Mouse (Mus musculus) right cerebral cortex, postnatal 10 days (tissue): Measurements from ENCODE around the gene Cacna2d1.

ENCODE experiments used
- DNase-seq, 2 experiments: peaks; one replicate each; pipeline ENCODE4 v3.0.0; 2021; ENCODE audit warnings: low spot score in 2 of 2

The Cacna2d1 gene

GRCm38 (mm10) chr5:15934376-15935233 lies at the start of gene Cacna2d1:
TSS of gene Cacna2d1 (plus strand) at chr5:15934691.
- peak; percentile 55 to 64 for DNase-seq

DNA sequence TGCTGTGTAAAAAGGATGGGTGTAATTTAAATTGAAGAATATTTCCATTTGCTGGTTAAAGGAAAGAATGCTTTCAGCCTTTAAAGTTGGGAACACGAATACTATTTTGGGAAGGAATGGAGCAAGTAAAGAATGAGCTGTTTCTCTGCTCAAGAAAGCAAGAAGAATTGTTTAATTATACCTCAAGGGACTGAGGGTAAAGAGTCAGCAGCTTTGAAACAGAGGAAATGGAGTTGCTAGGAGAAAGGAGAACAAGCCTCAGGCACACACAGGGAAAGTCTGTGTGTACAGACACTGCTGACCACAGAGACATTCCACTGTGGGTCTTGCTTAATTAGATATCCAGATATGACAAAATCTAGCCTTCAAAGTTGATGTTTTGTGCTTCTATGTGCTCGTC lies 39.4 kb upstream of the Cacna2d1 start:
- DNase-seq: no peak

GRCm38 (mm10) chr5:15896706-15897105 lies 37.8 kb upstream of the Cacna2d1 start:
- no peak for DNase-seq

DNA sequence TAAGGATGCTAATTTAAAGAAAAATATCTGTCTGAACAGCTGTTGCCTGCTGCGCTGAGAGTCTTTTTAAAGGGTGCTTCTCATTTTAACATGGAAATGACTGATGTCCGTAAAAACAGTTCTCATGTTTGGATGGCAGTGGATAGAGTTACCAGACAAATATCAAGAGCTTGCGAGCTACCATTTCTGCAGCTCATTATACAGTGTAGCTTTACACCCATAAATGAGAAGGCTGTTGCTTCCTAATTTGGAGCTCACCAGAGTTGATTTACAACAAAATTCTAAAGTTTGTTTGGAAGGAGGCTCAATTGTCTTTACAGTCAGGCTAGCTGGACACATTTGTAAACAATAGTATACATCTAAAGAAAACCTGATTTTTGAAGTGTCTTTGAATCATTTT lies 28.0 kb upstream of the Cacna2d1 start:
- DNase-seq: no peak

GRCm38 (mm10) chr5:15914931-15915330 lies 19.6 kb upstream of the Cacna2d1 start:
- DNase-seq: peak; percentile 26 to 47

- DNase-seq: no peak
These were observed 6.0 kb upstream of the Cacna2d1 start for GRCm38 (mm10) chr5:15928506-15928905.

DNA sequence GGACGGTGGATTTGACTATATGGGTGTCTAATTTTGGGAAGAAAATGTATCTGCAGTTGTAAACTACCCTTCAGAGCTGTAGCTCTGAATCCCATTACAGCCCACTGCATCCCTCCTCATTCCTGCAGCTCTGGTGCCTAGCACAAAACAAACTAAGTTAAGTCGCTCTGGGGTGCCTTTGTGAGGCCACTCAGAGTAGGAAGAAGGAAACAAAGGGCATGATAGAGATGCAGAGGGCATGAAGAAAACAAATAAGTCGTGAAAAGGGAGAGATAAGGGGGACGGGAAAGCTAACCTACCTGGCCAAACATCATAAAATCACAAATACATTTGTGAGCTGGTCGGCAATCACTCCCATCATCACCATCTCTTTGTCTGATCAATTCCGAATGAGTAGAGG lies 1.5 kb upstream of the Cacna2d1 start:
- DNase-seq: no peak

GRCm38 (mm10) chr5:15933581-15934375 lies 713 bp upstream of the Cacna2d1 start:
- peak in 1 of 2 experiments; percentile 53 for DNase-seq

GRCm38 (mm10) chr5:15935234-15935728 lies 790 bp downstream of the Cacna2d1 start:
- peak; percentile 28 to 35 for DNase-seq

- peak; percentile 27 to 32 for DNase-seq
These were observed 1.6 kb downstream of the Cacna2d1 start for GRCm38 (mm10) chr5:15935831-15936710.

GRCm38 (mm10) chr5:15941191-15941725 lies 6.8 kb downstream of the Cacna2d1 start:
- DNase-seq: no peak

- no peak for DNase-seq
These were observed 7.6 kb downstream of the Cacna2d1 start for GRCm38 (mm10) chr5:15942051-15942450.

- DNase-seq: no peak
These were observed 14.0 kb downstream of the Cacna2d1 start for GRCm38 (mm10) chr5:15948290-15949037.

- DNase-seq: no peak
These were observed 25.3 kb downstream of the Cacna2d1 start for GRCm38 (mm10) chr5:15959760-15960159.

DNA sequence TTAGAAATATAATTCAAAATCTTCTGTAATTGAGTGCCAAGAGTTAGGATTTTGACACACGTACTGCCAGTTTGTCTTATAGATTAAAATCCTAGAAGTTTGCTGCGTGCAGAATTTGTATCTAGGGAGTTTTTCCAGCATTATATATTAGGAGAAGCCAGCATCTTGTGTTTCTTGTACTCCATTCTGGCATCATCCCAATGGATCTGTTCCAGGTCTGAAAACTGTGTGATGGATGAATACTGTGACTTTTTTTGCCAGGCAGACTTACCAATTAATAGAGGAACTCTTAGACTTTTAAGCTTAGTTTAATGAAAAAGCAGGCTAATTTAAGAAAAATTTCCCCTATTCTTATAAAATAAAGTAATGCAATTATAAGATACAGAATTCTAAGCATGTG lies 27.4 kb downstream of the Cacna2d1 start:
- DNase-seq: peak in 1 of 2 experiments; percentile 46

DNA sequence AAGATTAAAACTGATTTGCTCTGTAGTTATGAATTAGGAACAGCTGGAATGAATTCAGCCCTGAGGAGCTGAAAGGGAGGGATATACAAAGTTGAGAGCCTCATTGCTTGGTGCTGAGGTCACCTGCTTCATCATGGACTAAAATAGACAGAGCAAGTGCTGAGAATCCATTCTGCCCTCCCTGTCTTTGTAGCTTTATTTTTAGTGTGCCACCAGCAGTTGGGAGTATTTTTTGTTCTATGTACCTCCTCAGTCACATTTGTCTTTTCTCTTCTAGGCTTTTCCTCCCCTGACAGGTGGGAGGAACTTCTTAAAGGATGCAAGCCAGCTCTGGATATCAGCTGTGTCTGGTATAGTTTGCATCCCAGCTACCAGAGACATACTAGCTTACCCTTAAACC lies 32.4 kb downstream of the Cacna2d1 start:
- no peak for DNase-seq

DNA sequence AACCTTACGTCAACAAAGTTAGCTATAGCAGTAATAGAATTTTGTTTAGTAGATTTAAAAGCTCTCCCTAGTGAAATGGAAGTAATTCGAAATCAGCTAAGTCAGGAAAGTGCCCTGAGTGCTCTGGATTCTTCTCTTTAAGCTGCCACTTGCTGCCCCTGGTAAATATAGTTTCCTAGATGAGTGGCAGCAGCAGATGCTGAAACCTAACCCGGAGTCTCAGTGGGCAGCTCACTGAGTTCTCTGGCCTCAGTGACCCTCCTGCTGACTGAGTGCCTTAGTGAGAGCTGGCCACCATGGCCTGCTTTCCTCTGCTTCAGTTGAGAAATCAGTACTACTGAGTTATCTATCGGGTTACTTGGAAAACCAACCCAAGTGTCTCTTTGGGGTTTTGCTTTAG lies 37.3 kb downstream of the Cacna2d1 start:
- DNase-seq: no peak

GRCm38 (mm10) chr5:15972351-15972750 lies 37.9 kb downstream of the Cacna2d1 start:
- no peak for DNase-seq

- no peak for DNase-seq
These were observed 40.2 kb downstream of the Cacna2d1 start for GRCm38 (mm10) chr5:15974652-15975051.

DNA sequence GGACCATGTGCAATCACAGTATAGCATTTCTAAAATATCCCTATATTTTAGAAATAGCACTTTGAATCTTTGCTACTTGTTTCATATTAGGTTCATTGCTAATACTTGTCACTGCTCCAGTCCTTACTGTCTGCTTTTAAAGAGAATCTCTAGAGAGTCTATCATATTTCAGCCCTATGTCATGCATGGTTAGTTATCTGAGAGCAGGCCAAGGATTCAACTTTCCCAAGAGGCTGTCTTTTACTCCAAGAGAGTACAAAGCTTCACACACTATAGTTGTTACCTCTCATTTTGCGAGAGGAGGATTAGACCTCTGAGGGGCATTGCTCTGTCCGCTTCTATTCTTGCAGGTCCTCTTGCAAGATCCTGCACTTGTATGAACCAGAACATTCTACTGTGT lies 44.7 kb downstream of the Cacna2d1 start:
- DNase-seq: no peak

GRCm38 (mm10) chr5:15982573-15982972 lies 48.1 kb downstream of the Cacna2d1 start:
- DNase-seq: no peak
